In genomic region chr11:102595341-102595820, GRCm38 (mm10) we compare ENCODE assay signal across 12 mouse cellular contexts. TPM values are rescaled to one million over a fixed set of nuclear protein-coding genes. Genes with fewer than 3 reads are reported as not detected.
DNase-seq lines count a peak whose midpoint lies in the region; ATAC-seq and TF ChIP-seq lines count a peak whose summit lies in the region.
"Had no signal": no experiment of that assay in that cellular context is flagged by ENCODE, and none has a peak within 500 bp of the region (broad histone marks: within the 10 kb centered on the region; RNA-seq: fewer than 3 reads in every experiment).

No protein-coding gene starts in this region.

- H3K36me3 ChIP-seq in heart, embryonic 15.5 days = no peaks in the 10 kb centered on the region
- no peaks in the 10 kb centered on the region for H3K36me3 ChIP-seq in midbrain, embryonic 12.5 days
- no peaks in the 10 kb centered on the region for H3K36me3 ChIP-seq in midbrain, embryonic 15.5 days (replicated peaks)
- no peaks in the 10 kb centered on the region for H3K36me3 ChIP-seq in limb, embryonic 10.5 days

- peaks cover 6% of the 10 kb centered on the region for H3K4me1 ChIP-seq in heart, embryonic 15.5 days (replicated peaks)
- peaks cover 21% of the 10 kb centered on the region for H3K4me1 ChIP-seq in midbrain, embryonic 12.5 days
- H3K4me1 ChIP-seq in midbrain, embryonic 15.5 days = 0 out of 2 replicates have a peak, but pooled peaks cover 4% of the 10 kb centered on the region
- H3K4me1 ChIP-seq in limb, embryonic 10.5 days = peaks cover 26% of the 10 kb centered on the region
- no peaks in the 10 kb centered on the region for H3K4me1 ChIP-seq in cerebellum, adult 2 months (ENCODE audit: control insufficient read depth, insufficient read depth, low read length)

- no peak for TF ChIP-seq CTCF in cerebellum, adult 2 months (IDR thresholded peaks at IDR 0.05; ENCODE audit: borderline replicate concordance, insufficient read depth, low read depth, low read length)

- peak overlapping the region; percentile 22 for H3K27ac ChIP-seq in heart, embryonic 15.5 days
- H3K27ac ChIP-seq in midbrain, embryonic 12.5 days (replicated peaks) = peak overlapping the region; percentile 75
- no peak overlapping the region for H3K27ac ChIP-seq in midbrain, embryonic 15.5 days
- peak overlapping the region; percentile 92 for H3K27ac ChIP-seq in limb, embryonic 10.5 days
- no peak overlapping the region for H3K27ac ChIP-seq in cerebellum, adult 2 months (ENCODE audit: insufficient read depth, low read length)

- no peak for DNase-seq in heart, postnatal 25 days (ENCODE audit: low spot score)
- peak; percentile 87 for DNase-seq in limb, embryonic 10.5 days (ENCODE audit: low spot score)
- peak; percentile 72 for DNase-seq in yolk sac, embryonic 10.5 days (ENCODE audit: low spot score)
- no peak for DNase-seq in layer of hippocampus, postnatal 10 days (ENCODE audit: low spot score in 2 of 2)
- DNase-seq in cerebellum, adult 2 months = no peak
- DNase-seq: adrenal gland, adult 8-10 months; spleen, adult 18-20 months had no signal

- no peak overlapping the region for H3K4me2 ChIP-seq in heart, embryonic 15.5 days
- 0 out of 2 replicates have a peak overlapping the region, but pooled peaks have one; percentile 3 for H3K4me2 ChIP-seq in midbrain, embryonic 12.5 days (replicated peaks)
- no peak overlapping the region for H3K4me2 ChIP-seq in midbrain, embryonic 15.5 days

- WGBS in heart, embryonic 15.5 days = 39% methylated on average over 4 of the region's 4 CpGs
- WGBS in midbrain, embryonic 12.5 days = 0% methylated on average over 3 of the region's 4 CpGs
- WGBS in midbrain, embryonic 15.5 days = 0% methylated on average over 4 of the region's 4 CpGs
- 5% methylated on average over 4 of the region's 4 CpGs for WGBS in limb, embryonic 10.5 days
- 31% methylated on average over 4 of the region's 4 CpGs for WGBS in cerebellum, adult 2 months

- TF ChIP-seq POLR2A in cerebellum, adult 2 months (IDR thresholded peaks at IDR 0.05; ENCODE audit: borderline replicate concordance, insufficient read depth, low read length) = no peak

- no peak overlapping the region for H3K9ac ChIP-seq in heart, embryonic 15.5 days
- no peak overlapping the region for H3K9ac ChIP-seq in midbrain, embryonic 12.5 days (replicated peaks)
- H3K9ac ChIP-seq in midbrain, embryonic 15.5 days = no peak overlapping the region

- no peak overlapping the region for H3K4me3 ChIP-seq in heart, embryonic 15.5 days
- H3K4me3 ChIP-seq in midbrain, embryonic 12.5 days = no peak overlapping the region
- no peak overlapping the region for H3K4me3 ChIP-seq in midbrain, embryonic 15.5 days
- H3K4me3 ChIP-seq in limb, embryonic 10.5 days = peak overlapping the region; percentile 26
- no peak overlapping the region for H3K4me3 ChIP-seq in cerebellum, adult 2 months (replicated peaks; ENCODE audit: insufficient read depth, low read depth, low read length)

- peak; percentile 43; the same call in 1 of the 2 replicates for ATAC-seq in heart, embryonic 15.5 days (replicated peaks; ENCODE audit: insufficient number of reproducible peaks, insufficient read depth, low FRiP score, low read depth)
- 0 out of 2 replicates have a peak, but pooled peaks have one; percentile 19 for ATAC-seq in midbrain, embryonic 12.5 days (ENCODE audit: low FRiP score, low read depth)
- no peak for ATAC-seq in midbrain, embryonic 15.5 days (replicated peaks)

- intact Hi-C loops in heart, postnatal 25 days (cut with DNase I) = no loop called here

- no peaks in the 10 kb centered on the region for H3K27me3 ChIP-seq in heart, embryonic 15.5 days
- no peaks in the 10 kb centered on the region for H3K27me3 ChIP-seq in midbrain, embryonic 12.5 days
- H3K27me3 ChIP-seq in midbrain, embryonic 15.5 days (replicated peaks) = no peaks in the 10 kb centered on the region
- H3K27me3 ChIP-seq in limb, embryonic 10.5 days (ENCODE audit: low read depth, poor library complexity, severe bottlenecking) = no peaks in the 10 kb centered on the region
- H3K27me3 ChIP-seq in cerebellum, adult 2 months (ENCODE audit: control insufficient read depth, insufficient read depth, low read length) = no peaks in the 10 kb centered on the region

- no peaks in the 10 kb centered on the region for H3K9me3 ChIP-seq in heart, embryonic 15.5 days (replicated peaks)
- no peaks in the 10 kb centered on the region for H3K9me3 ChIP-seq in midbrain, embryonic 12.5 days
- no peaks in the 10 kb centered on the region for H3K9me3 ChIP-seq in midbrain, embryonic 15.5 days
- no peaks in the 10 kb centered on the region for H3K9me3 ChIP-seq in limb, embryonic 10.5 days (replicated peaks)

RNA-seq across cellular contexts. Expression of gene Fzd2, which starts 8.8 kb away (rescaled TPM):
- polyA plus RNA-seq in heart, embryonic 15.5 days (2015; fragmentation: Nextera tagmentation; extraction: Ambion mirVana) = 15.1 and 20.4 TPM in 2 replicates
- 1 to 10 TPM; 4.7 to 5.0 TPM for total RNA-seq in heart, postnatal 25 days (2021)
- 34.7 and 37.9 TPM in 2 replicates for polyA plus RNA-seq in midbrain, embryonic 12.5 days (2016; fragmentation: Nextera tagmentation; extraction: Ambion mirVana)
- 7.4 and 9.5 TPM in 2 replicates for polyA plus RNA-seq in midbrain, embryonic 15.5 days (2015; fragmentation: Nextera tagmentation; extraction: Ambion mirVana)
- 54.8 and 59.8 TPM in 2 replicates for polyA plus RNA-seq in limb, embryonic 10.5 days (2016; fragmentation: Nextera tagmentation; extraction: Ambion mirVana)
- total RNA-seq in layer of hippocampus, postnatal 10 days (2021) = 10 to 100 TPM in 1 of 2 experiments, 1 to 10 TPM in 1; 9.3 to 10.2 TPM
- polyA plus RNA-seq in cerebellum, adult 2 months (2012; rRNA removed) = 2.7 and 2.9 TPM in 2 replicates
- total RNA-seq: hematopoietic stem cell, adult 5-6 weeks; megakaryocyte-erythroid progenitor cell, adult 5-6 weeks had no signal

RNA-seq across cellular contexts. Expression of gene Gm11627, which starts 16.1 kb away (rescaled TPM):
- 9.7 and 13.7 TPM in 2 replicates for polyA plus RNA-seq in heart, embryonic 15.5 days (2015; fragmentation: Nextera tagmentation; extraction: Ambion mirVana)
- total RNA-seq in heart, postnatal 25 days (2021) = 1 to 10 TPM; 2.2 TPM
- polyA plus RNA-seq in midbrain, embryonic 12.5 days (2016; fragmentation: Nextera tagmentation; extraction: Ambion mirVana) = 8.3 and 10.5 TPM in 2 replicates
- polyA plus RNA-seq in midbrain, embryonic 15.5 days (2015; fragmentation: Nextera tagmentation; extraction: Ambion mirVana) = 1.9 and 3.4 TPM in 2 replicates
- 2.5 and 3.3 TPM in 2 replicates for polyA plus RNA-seq in limb, embryonic 10.5 days (2016; fragmentation: Nextera tagmentation; extraction: Ambion mirVana)
- 1 to 10 TPM; 6.0 to 7.1 TPM for total RNA-seq in layer of hippocampus, postnatal 10 days (2021)
- 1.1 and 1.3 TPM in 2 replicates for polyA plus RNA-seq in cerebellum, adult 2 months (2012; rRNA removed)
- total RNA-seq: hematopoietic stem cell, adult 5-6 weeks; megakaryocyte-erythroid progenitor cell, adult 5-6 weeks had no signal

RNA-seq across cellular contexts. Expression of gene Gpatch8, which starts 39.2 kb away (rescaled TPM):
- polyA plus RNA-seq in heart, embryonic 15.5 days (2015; fragmentation: Nextera tagmentation; extraction: Ambion mirVana) = 34.4 and 38.4 TPM in 2 replicates
- total RNA-seq in heart, postnatal 25 days (2021) = 10 to 100 TPM; 19.3 to 23.2 TPM
- polyA plus RNA-seq in midbrain, embryonic 12.5 days (2016; fragmentation: Nextera tagmentation; extraction: Ambion mirVana) = 72.0 and 78.5 TPM in 2 replicates
- polyA plus RNA-seq in midbrain, embryonic 15.5 days (2015; fragmentation: Nextera tagmentation; extraction: Ambion mirVana) = 72.7 and 76.4 TPM in 2 replicates
- 67.1 and 77.1 TPM in 2 replicates for polyA plus RNA-seq in limb, embryonic 10.5 days (2016; fragmentation: Nextera tagmentation; extraction: Ambion mirVana)
- 10 to 100 TPM; 47.0 to 51.1 TPM for total RNA-seq in layer of hippocampus, postnatal 10 days (2021)
- polyA plus RNA-seq in cerebellum, adult 2 months (2012; rRNA removed) = 64.7 and 66.9 TPM in 2 replicates

Comparison
In these comparisons a context has a peak if more than half of its experiments do, and no peak if none do; other contexts are left out.
1. H3K27ac ChIP-seq: peak in heart, embryonic 15.5 days (single experiment), midbrain, embryonic 12.5 days (single experiment) and limb, embryonic 10.5 days (single experiment); none in midbrain, embryonic 15.5 days (single experiment) and cerebellum, adult 2 months (single experiment).
2. DNase-seq: peak in limb, embryonic 10.5 days (single experiment) and yolk sac, embryonic 10.5 days (single experiment); none in heart, postnatal 25 days (single experiment), layer of hippocampus, postnatal 10 days (0 of 2) and cerebellum, adult 2 months (0 of 2).